Mouse (Mus musculus): ENCODE results near the gene Them4.
A peak's percentile ranks its signal among the peaks of the same experiment; 100 is the strongest.

Them4 gene

DNA sequence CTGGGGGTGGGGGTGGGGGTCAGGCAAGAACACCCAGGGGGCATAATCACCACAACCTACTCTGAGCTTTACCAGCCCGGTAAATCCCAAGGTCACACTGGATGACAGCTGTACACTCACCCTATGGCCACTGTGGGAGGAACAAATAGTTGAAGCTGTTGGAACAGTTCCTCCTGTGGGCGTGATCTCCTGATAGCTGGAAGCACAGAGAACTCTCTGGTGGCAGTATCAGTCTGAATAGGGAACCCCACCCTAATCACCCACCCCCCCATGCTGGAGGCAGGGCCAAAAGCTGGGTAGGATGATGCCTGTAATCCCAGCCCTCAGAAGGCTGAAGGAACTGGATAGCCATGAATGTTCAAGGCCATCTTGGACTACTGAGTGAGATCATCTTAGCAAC, 59.8 kb downstream of the Them4 start:
- DNase-seq: no peak

DNA sequence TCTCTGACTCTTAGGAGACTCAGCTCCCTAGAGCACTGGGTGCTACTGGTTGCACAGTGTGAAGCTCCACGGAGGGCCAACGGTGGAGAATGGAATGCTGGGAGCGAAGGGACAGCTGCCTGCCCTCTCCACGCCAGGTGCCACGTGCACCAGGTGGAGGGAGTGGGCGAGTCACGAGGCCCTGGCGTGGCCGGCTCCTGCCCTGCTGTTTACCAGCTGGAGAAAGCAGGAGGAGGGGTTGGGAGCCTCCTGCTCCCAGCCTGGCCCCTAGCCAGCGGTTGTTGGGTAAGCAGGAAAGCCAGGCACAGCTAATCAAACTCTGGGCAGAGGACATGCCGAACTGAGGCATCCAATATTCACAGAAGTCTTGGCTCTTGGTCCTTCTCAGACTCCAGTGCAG, 61.7 kb downstream of the Them4 start:
- DNase-seq: peak; percentile 63

DNA sequence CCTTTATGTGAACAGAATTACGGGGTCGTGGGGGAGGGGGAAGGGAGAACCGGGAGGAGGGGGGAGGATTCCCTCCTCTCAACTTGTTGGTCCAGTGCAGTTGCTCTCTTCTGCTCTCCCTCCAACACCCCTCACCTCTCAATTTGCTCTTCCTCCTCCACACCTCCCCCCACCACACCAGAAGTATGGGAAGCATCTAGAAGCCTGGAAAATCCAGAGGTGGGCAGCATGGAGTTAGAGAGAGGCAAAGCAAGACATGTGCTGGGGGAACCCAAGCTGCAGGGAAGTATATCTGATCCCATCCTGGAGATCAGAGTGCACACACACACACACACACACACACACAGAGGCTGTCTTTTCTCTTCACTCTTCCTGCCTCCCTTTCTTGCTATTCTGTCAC, 62.1 kb downstream of the Them4 start:
- no peak for DNase-seq

DNA sequence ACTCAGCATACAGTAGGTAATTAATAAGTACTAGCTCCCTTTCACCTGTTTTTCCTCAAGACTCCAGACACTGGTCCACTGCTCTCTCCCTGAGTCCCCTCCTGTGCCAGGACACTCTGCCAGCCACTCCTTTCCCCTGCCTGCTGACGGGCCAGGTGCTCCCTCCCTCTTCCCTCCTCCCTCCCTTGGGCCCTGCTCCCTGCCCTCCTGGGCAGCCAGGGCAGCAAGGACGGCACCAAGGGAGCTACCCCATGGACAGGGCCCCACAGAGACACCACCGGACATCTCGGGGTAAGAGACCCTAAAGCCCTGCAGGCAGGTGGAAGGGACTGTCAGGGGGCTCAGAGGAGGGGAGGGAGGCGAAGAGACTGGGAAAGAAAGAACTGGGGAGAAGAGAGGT, 62.8 kb downstream of the Them4 start, which contains the start of gene Rorc:
Rorc (plus strand) TSS at position 154 of the 400 bp plus-strand sequence.
- no peak for DNase-seq

DNA sequence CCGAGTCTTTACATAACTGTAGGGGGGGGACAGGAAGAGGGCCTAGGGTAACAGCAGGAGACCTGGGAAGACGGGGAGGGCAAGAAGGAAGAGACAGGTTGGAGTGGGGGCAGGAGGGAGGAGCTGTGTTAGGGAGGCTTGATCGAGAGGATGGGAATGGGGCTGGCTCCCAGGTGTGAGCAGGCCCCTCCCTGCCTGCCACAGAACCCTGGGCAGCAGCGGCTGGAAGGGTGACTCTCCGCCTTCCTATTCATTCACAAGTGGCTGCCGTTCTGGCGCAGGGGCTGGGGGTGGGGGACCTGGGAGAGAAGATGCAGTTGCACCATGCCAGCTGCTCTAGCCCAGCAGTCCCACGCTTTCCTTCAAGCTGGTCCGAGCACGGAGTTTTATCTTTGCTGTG, 63.2 kb downstream of the Them4 start:
- DNase-seq: no peak

DNA sequence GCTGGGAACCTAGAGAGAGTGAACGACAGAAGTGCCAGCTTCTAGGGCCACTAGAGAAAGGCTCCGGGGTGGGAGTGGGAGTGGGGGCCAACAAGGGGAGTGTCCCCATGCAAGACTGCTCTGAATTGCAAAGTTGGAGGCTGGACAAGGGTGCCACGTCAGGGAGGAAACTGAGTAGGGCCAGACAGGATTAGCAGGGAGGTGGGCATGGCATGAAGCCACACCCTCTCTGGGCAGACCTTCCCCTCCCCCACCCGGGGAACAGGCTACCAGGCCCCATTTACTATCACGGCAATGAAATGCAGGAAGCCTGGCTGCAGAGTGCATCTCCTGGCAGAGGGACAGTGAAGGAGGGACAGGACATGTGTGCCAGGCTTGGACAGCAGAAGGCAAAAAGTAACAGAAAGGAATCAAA, 63.7 kb downstream of the Them4 start:
- DNase-seq: no peak

DNA sequence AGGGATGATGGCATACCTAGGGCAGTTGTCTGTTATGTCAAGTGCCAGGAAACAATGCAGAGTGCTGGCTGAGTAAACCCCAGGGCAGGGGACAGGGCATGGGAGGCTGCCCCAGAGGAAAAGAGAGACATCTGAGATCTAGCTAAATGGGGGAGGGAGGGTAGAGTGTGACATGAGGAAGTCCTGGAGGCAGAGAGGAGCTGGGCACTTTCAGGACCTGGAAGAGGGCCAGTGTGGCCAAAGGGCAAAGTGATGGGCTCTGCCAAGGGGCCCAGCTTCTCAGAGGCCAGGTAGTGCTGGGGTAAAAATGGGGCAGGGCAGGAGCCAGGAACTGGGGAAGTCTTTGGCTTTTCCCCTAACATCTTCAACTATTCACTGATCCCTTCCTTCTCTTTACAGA, 64.7 kb downstream of the Them4 start:
- DNase-seq: no peak

DNA sequence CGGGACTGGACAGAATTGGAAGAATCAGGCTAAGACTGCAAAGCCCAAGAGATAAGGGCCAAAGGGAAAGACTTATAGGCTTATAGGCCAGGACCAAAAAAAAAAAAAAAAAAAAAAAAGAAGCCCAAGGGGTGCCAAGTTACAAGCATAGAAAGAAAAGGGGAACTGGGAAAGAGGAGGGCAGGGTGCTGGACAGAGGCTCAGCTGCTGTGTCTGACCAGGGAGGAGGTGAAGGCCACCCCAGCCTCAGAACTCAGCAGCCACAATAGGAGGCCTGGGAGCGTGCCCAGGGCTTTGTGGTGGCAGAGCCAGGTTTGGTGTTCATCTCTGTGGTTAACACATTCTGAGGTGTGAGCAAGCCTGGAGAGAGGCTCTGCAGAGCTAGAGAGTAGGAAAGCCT, 65.3 kb downstream of the Them4 start:
- DNase-seq: no peak

DNA sequence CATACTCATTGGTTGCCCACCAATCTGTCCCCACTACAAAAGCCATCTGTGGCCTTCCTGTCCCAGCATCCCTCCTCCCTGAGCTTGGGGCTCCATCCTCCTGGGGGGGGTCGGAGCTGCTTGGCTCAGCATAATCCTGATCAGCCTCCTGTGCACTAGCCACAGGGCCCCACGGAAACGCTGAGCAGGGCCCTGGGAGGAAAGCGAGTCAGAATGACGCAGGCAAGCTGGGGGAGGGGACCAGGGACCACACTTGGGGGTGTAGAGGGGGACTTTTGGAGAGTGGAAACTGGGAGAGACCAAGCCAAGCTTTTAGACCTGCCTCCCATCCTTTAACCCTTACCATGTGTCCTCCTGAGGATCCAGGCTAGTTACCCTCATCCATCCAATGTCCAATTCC, 66.0 kb downstream of the Them4 start:
- DNase-seq: no peak

DNA sequence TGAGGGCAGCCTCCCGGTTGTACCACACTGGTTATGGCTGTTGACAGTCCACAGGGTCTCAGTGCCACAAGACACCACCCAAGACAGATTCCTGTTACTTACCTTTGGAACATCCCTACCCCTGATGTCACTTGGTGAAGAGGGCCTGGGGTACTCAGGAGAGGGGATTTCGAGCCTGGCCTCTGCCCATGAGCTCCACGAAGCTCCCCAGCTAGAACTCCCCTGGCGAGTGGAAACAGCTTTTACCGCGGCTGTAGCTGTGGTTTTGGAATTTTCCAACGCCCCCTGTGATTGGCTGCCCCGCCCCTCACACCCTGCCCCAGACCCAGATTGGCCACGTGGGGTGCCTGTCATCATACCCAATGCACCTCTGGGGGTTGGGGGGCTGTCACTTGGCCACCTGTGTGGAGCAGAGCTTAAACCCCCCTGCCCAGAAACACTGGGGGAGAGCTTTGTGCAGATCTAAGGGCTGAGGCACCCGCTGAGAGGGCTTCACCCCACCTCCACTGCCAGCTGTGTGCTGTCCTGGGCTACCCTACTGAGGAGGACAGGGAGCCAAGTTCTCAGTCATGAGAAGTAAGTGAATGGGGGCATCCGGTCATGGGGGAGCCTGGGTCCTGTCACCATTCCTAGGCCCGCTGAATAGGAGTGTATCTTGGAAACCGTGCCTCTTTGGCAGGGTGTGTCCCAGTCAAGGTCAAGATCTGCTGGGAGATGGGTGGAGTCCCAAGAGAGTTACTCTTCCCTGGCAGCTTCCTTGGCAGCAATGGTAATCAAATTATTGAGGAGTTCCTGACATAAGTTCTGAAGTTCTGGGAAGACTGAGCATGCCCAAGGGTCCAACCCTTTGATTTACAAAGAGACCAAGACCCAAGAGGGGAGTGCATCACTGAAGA, 67.4 kb downstream of the Them4 start:
- DNase-seq: no peak

DNA sequence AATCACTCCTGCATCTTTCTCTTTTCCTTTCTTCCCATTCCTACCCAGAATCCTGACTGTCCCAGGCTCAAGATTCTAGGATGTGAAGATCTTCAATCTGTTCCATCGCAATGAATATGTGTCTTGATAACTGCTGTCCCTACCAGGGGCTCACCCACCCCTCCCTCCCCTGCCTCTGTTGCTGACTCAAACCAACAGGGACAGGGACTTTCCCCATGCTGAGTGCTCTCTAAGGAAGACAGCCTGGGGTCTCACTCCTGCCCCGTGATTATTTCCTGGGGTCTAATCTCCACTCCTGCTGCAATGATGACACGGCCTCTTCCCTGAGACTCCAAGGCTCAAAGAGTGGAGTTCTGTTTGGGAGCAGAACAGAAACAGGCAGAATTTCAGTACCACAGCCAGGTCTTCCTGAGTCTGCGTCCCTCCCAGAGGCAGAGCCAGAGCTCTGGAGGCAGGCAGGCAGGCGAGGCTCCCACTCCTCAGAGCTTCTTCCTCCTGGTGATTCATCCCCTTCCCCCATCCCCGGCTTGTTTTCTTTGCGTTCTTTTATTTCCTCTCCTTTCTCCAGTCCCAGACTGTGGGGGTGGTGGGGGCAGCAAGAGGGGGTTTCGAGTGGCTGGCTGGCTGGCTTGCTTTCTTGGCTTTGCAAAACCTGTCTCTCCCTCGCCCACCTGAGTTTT, 70.1 kb downstream of the Them4 start:
- no peak for DNase-seq
